Mouse (Mus musculus): ENCODE results near the gene Zfhx3.

The Zfhx3 gene

DNA sequence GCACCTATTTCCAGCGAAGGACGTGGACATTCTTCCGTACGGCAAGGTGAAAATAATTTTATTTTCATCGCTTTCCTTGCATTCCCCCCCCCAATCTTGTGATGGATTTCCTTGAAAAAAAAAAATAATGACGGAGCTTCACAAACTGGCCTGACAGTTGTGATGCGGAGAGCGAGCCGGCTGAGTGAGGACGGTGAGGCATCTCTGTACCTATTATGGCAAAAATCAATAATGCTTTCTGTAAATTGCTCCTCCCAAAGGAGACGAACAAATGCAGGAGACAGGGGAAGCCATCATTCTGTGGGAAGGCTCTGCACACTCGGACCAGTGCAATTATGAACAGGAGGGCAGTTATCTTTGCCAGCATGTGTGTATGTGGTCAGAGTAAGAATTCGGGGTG, 156.2 kb downstream of the Zfhx3 start:
- in situ Hi-C loops (cut with MboI, MseI) = no loop called here

DNA sequence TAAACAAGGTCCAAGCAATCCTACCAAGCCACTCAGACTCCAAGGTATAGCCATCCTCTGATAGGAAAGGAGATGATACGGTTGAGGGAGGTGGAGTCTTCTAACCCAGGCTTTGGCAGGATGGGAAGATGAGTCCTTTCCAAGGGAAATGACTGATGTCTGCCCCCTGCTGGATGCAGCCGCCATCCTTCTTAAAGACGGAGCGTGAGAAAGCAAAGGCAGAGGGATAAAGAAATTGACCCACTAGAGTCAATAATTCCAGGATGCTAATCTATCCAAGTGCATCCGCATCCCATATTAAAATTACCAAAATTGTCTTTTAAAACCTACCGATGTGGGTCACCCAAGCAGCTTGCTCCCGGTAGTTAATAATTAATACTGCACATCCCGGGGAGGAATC, 158.7 kb downstream of the Zfhx3 start:
- in situ Hi-C loops (cut with MboI, MseI) = no loop called here

DNA sequence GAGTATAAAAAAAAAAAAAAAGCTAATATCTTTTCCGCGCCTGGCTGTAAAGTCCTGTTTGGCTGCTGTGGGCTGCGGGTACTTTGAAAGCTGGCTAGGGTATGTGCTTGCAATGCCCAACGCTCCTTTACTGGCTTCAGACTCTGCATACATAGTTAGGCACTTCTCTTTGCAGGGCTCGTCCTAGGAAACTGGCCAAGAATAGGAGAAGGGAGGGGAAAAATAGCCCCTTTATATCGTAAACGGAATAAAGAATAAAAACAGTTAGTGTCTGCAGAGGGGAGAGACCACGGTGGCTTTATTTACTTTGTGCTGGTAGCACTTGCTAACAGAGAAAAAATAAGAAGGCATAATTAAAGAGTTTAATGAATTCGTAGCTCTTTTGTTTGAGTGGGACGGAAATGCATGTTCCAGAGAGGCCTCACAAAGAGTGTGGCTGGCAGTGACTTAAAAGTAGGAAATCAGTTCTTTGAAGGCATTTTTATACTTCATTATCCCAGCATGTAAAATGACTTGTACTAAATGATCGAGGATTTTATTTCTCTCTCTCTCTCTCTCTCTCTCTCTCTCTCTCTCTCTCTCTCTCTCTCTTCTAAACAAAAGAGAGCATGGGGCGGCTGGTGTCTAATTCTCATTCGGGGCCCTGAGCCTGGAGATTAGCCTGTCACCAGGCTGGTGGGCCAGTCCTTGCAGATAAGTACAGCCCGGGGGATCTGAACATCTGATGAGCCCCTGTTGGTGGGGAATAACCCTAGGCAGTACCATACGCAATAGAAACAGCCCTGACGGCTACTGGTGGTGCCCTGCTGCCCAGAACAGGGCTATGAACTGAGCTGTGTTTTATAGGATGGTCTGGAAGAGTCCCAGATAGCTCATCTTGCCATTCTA, 159.8 kb downstream of the Zfhx3 start:
- in situ Hi-C loops (cut with MboI, MseI) = no loop called here

DNA sequence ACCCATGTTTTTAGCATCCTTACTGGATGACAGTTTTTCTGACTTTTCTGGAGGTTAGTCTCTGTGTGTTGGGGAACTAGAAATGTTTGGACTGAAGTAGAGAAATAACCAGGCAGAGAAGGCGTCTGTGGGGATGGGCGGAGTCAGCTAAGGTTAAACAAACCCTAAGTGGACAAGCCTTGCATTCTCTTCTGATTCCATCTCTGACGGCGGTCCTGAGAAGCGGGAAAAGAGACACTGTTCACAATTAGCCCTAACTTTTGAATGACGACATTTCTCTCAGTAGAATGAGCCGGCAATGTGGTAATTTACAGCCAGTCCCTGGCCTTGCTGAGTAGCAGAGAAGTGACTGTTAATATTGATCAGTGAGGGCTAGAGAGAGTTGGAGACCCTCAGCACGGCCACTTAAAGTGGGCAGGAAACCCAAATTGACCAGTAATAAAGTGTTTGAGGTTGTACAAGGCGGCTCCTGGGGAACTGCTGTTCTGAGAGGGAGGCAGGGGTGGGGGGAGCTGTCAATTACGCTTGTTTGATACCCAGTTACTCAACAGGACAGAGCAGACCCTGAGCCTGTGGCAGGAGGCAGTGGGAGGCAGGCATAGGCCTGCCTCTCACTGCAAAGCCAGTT, 162.1 kb downstream of the Zfhx3 start:
- in situ Hi-C loops (cut with MboI, MseI) = no loop called here

DNA sequence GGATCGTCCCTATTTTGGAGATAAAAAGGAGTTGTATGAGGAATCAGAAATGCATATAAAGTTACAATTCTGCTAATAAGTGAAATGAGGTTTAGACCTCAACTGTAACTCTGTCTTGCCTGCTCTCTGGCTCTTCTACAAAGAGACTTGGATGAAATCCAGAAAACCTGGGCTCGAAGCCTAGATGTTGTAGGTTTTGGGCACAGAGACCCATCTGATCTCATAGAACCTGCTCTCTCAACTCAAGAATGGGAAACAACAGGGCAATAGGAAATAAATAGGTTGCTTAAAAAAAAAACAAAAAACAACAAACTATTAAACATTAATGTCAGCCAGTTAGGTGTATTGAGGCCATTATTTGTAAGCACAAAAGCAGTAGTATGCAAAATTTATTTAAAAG, 182.6 kb downstream of the Zfhx3 start:
- in situ Hi-C loops (cut with MboI, MseI) = no loop called here

DNA sequence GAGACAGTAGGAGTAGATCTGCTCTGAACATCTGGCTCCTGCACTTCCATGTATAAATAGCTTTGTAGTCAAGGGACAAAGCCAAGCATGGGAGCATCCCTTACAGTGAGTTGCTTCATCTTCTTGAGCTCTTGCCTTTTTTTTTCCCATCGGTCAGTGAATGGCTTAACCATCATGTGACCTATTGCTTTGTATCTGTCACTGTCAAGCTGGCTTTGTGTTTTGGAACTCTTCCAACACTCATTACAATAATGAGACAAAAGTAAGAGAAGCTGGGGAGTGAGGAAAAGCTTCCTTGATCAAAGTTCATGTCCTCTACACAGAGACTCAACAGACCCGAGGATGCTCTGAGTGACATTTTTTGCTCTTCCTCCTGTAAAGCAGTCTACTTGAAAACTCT, 183.0 kb downstream of the Zfhx3 start:
- in situ Hi-C loops (cut with MboI, MseI) = no loop called here

DNA sequence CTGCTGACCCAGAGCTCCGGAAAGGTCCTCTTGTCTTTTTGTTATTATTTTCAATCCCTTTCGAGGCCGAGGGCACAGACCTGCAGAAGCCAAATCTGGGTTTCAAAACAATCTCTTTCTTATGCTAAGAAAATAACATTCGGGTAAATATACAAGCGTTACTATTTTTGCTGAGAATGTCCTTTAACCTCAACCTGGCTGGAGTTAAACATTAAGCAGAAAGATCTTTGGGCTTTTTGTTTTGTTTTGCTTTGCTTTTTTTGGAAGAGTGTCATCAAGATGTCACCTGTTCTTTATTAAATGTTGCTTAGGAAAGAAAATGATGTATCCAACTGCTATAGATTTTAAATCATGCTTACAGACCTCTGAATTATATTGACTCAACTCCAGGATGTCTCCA, 204.1 kb downstream of the Zfhx3 start:
- in situ Hi-C loops (cut with MboI, MseI) = loop anchor here (5.0 kb wide), 1 partner anchor 316 kb away; no protein-coding TSS in a partner anchor

DNA sequence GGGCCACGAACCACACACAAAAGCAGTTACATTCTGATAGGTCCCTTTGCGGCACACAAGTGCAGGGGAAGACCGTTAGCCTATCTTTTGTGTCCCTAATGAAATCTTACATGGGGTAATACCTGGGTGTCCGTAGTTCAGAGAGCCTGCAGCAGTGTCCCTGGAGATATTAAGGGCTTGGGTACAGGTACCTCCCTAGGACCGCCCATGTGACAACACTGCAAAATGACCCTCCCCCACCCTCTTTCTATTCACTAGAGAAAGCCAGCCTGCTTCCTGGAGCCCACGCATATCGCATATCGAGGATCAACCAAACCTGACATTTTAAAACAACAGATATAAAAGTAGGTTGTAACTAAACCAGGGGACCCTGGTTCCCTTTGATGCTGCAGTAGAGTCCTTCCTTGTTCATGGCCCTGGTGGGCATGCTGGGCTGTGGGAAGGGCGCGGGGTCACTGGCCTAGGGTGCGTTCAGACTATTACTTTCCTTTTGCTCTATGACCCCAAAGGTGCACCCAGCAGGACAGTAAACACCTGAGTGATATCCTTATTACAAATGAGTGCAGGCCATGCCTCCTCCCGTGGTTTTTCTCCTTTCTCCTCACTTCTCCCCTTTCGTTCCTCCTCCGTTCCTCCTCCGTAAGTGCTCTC, 206.3 kb downstream of the Zfhx3 start:
- in situ Hi-C loops (cut with MboI, MseI) = loop anchor here (5.0 kb wide), 1 partner anchor 314 kb away; no protein-coding TSS in a partner anchor

DNA sequence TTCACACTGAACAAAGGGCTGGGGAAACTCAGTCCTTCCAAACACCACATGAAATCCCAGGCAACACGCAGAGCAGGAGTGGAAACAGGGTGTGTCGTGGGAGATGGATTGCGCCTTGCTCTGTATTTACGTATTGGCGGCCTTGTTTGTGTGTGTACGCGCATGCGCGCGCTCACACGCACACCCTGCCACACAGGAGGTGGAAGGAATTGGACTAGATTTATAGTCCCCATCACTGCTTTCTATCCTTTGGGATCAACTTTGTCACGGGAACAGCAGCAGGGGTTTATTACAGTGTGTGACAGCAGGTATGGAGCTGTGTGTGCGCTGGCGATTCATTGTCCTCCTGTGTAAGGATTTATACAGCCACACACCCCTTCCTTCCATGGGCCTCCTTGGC, 228.4 kb downstream of the Zfhx3 start:
- in situ Hi-C loops (cut with MboI, MseI) = loop anchor here (5.0 kb wide), 1 partner anchor 51 kb away; no protein-coding TSS in a partner anchor

DNA sequence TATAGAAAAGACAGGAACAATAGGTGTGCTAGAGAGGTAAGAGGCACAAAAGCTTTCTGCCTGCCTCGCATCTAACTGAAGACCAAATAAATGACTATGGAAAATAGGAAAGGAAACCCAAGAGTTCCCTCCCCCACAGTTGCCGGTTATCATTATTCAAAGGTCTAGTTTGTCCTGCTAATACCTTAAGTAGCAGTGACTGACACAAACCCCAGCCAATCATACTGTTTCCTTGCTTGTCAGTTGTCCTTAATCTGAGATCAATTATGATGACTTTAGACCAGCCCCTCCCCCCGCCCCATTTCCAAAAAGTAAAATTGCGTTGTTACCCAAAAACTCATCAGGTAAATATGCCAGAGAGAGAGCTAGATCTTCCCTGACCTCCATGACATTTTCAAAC, 240.9 kb downstream of the Zfhx3 start:
- in situ Hi-C loops (cut with MboI, MseI) = no loop called here

DNA sequence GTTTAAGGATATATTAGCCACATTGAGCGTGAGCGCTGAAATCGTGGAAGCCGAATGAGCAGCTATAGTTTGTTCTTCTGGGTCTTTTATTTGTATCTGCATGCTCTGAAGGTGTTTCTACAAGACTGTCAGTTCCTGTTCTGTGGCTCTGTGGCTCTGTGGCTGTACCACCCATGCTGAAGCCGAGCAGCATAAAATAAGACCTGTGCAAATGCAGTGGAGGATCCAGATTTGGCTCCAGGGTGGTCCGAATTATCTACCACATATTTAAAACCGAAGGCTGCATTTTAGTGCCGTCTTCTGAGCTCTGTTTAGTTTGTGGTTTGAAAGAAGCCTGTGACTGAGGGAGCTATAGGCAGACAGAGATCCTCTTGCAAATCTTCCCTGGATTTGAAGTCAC, 241.5 kb downstream of the Zfhx3 start:
- in situ Hi-C loops (cut with MboI, MseI) = no loop called here

DNA sequence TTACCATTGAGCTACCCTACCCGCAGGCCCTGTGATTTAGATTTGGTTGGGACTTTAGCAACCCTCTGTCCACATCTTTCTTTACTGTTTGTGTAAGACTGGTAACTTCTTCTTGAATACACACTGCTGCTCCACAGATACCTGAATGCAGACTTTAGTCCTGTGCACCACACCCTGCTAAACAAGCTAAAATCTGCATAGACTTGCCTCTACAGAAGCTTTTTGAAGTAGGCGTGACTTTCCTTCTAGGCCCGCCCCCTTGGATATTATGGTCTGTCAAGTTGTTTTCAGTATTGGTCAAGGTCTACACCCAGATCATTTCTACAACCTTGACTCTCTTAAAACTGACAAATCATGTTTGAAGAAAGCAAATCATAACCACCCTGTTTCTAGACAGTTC, 243.8 kb downstream of the Zfhx3 start:
- in situ Hi-C loops (cut with MboI, MseI) = no loop called here

DNA sequence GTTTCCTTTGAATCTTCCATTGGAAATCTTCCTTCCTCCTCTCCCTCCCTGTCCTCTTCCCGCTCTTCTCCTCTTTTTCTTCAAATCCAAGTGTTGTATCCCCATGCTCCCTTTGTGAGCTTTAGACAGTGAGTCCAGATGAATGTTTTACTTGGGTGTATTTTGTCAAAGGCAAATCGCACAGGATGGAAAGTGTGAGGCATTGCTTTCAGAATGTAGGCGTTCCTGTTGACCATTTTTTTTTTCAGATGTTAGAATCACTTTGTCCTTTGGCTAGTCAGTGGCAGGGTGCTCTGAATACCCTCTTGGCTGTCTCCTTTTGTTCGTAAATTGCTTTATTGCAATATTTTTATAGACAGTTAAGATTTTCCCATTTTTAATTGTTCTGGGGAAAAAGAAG, 245.6 kb downstream of the Zfhx3 start:
- in situ Hi-C loops (cut with MboI, MseI) = no loop called here

DNA sequence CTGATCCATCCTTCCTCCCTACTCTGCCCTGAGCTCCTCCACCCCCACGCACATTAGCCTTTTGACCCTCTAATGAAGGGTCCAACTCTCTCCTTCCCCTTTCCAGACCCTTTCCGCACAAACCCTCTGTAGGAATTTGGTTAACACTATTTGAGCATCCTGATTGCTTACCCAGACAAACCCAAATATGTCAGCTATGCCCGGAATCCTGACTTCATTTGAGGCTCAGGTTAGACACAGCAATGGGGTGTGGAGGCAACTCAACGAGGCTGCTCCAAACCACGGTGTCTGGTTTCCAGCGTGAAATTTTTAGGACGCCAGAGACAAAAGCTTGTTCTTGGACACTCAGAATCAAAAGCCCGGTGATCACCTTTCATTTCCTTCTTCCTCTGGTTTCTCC, 252.1 kb downstream of the Zfhx3 start:
- in situ Hi-C loops (cut with MboI, MseI) = no loop called here

DNA sequence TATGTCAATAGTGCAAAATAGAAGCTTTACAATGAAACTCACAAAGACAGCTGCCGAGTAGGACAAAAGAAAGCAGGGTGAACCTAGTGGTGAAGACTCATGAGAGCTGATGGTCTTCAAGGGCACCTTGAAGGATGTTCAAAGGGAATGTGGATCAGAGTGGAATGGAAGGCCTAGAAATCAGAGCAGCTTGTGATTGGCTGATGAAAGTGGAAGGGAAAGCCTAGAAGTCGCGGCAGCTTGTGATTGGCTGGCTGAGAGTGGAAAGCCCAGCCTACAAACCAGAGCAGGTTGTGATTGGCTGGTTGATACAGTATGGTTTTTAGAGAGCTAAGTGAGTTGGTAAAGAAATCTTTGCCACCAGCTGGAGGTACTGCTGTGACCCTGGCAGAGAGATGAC, 272.6 kb downstream of the Zfhx3 start:
- in situ Hi-C loops (cut with MboI, MseI) = no loop called here

DNA sequence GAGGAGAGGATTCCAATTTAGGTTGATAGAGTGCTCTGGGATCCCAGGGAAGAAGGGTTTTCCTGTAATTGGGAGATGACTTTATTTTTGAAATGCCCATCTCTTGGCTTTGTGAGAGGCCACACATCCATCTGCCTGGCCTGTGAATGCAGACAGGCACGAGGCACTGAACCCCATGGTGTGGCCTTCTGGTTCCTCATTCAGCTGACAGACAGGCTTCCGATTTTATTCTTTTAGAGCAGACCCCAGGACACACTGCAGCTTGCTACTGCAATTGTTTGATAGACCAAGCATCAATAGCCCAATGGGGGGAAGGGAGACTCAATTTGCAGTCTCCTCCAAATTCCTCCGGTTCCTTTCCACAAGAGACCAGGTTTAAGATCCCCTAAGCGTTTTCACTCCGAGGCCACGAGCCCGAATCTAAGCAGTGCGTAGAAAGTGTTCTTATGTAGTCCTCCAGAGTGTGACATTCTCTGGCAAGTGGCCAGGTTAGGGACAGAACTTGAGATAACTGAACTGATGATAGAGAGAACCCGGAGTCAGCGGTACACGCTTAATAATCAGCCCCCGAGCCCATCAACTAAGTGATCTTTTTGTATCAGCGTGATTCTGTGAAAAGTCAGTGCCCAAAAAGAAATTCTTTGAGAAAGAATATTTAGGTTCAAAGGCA, 275.9 kb downstream of the Zfhx3 start:
- in situ Hi-C loops (cut with MboI, MseI) = no loop called here

DNA sequence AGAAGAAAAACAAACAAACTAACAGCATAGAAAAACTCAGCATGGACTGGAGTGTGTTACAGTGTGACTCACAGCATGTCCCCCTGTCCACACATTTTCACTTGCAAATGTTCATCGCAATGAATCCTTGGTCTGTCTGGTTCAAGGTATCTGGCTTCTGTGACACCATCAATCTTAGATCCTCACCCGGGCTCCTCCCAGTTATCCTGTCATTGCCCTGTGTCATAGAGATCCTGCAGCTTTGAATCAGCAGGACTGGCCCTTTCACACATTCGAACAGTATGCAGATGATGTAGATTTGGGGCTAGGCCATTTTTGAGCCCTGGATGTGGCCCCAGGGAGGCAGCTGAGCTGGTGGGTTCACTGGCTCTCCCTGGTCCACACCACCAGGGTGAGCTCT, 278.1 kb downstream of the Zfhx3 start:
- in situ Hi-C loops (cut with MboI, MseI) = loop anchor here (5.0 kb wide), 1 partner anchor 48 kb away; no protein-coding TSS in a partner anchor

DNA sequence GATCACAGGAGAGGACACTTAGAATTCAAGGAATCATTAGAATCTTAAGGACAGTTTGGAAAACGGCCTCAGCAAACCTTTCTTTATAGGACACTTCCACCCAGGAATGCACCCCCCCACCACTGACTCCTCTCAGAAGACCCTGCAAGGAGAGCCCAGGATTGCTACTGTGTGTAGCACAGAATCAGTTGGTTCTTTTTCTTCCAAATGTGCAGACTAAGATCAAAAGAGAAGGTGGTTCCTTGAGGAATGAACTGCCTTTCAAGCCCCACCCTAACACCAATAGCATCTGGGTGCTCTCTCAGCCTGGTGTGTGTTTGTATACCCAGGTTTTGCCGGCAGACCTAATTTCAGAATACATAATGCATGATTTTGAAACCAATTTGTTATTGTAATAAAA, 279.6 kb downstream of the Zfhx3 start:
- in situ Hi-C loops (cut with MboI, MseI) = loop anchor here (5.0 kb wide), 1 partner anchor 50 kb away; no protein-coding TSS in a partner anchor

DNA sequence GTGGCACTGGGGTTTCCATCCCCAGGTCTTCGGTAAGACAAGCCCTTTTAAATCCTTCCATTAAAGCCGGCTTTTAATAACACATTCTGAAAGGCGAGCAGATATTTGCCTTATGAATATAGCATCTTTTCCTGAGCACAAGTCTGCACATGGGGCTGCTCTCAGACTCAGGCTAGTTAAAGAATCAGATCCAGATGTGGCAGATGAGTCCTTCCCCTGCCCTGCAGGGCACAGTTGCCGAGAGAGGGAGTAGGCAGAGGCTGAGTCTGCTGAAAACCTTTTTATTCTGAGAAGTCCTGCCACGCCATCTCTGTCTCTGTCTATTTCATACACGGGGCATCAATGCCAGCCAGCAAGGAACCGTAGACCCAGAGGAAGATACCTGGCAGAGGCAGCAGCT, 289.9 kb downstream of the Zfhx3 start:
- in situ Hi-C loops (cut with MboI, MseI) = no loop called here

DNA sequence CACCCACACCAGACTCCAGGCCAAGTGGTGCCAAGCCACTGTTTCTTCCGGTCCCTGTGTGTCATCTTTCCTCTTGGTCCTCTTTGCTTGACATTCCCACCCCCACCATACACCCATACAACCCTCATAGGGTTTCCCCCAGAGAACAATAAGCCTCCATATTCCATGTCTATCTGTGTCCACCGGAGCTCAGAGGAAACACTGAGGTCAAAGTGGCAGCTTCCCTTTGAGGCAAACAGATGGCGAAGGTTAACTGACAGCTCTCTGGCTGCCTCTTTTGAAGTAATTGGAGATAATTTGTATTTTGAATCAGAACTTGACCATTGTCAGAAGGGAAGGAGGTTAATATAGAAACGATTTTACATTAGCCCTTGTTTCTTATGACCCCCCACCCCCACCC, 292.0 kb downstream of the Zfhx3 start:
- in situ Hi-C loops (cut with MboI, MseI) = no loop called here

DNA sequence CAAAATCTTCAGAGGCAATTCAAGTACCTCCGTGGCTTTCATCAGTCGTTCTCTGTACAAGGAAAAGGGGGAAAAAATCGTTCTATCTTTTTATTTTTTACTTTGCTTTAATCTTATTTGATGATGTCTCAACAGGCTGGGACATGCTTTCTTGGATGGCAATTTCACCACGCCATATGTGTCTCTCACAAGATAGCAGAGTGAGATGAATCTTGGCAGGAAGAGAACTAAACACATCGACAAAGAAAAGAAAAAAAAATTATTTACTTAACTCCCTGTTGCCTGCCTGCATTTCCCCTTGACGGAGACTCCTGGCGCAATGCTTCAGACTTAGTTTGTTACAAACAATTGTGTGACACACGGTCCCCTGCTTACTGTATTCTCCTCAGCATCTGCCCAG, 294.3 kb downstream of the Zfhx3 start:
- in situ Hi-C loops (cut with MboI, MseI) = no loop called here

DNA sequence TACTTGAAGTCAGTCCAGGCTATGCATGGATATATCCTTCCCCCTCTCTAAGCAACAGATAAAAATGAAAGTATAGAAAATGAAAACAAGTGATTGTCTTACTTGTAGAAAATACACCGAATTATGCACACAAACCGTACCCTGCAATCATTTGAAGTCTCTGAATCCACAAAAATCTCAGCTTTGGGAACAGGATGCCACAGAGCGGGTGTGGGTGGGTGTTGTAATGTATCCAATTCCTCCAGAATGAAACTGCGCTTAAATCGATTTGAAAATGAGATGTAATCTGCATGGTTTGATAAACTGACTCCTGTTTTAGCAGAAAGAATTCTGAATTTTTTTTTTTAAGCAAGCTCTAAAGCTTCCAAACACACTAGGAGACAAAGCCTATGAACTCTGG, 297.1 kb downstream of the Zfhx3 start:
- in situ Hi-C loops (cut with MboI, MseI) = no loop called here

All from T-helper 1 cell (primary cell).